Mouse (Mus musculus) bone marrow macrophage, adult 2 months (primary cell): ENCODE data around the gene Fam183b. TPM values are rescaled to one million over a fixed set of nuclear protein-coding genes. Genes with fewer than 3 reads are reported as not detected.
"Not testable (repeated sequence)": the region's sequence is repeated elsewhere in the genome, so short reads cannot be mapped to it uniquely, and the experiment has no call there.

ENCODE experiments used
- H3K27ac ChIP-seq: 2 replicates; pipeline ENCODE4 v1.5.1; 2012; ENCODE audit warnings: low read depth, low read length; ENCODE audit not compliant: insufficient read depth
- H3K4me1 ChIP-seq: 2 replicates; pipeline ENCODE4 v1.6.1; 2012; ENCODE audit warnings: low read length; ENCODE audit not compliant: control insufficient read depth, insufficient read depth
- H3K4me3 ChIP-seq: 2 replicates; pipeline ENCODE4 v1.5.1; 2012; ENCODE audit warnings: mild to moderate bottlenecking, low read length, moderate library complexity; ENCODE audit not compliant: insufficient read depth
- CTCF ChIP-seq: IDR thresholded peaks from 2 replicates; pipeline ENCODE4 v1.5.1; 2012; ENCODE audit warnings: low read depth, mild to moderate bottlenecking, low read length, moderate library complexity
- POLR2A ChIP-seq: IDR thresholded peaks from 2 replicates; pipeline ENCODE4 v1.6.1; 2012; ENCODE audit warnings: mild to moderate bottlenecking, low read depth, low read length, borderline replicate concordance
- polyA plus RNA-seq: library from polyadenylated mRNA; stranded (reverse); fragments of >200 nt; gene quantifications from 2 replicates; pipeline ENCODE4 v1.2.4, GENCODE M21; 2012; ENCODE audit not compliant: missing spikeins, insufficient read depth, insufficient read length

Fam183b gene
- polyA plus RNA-seq, 1 experiment = not detected

DNA sequence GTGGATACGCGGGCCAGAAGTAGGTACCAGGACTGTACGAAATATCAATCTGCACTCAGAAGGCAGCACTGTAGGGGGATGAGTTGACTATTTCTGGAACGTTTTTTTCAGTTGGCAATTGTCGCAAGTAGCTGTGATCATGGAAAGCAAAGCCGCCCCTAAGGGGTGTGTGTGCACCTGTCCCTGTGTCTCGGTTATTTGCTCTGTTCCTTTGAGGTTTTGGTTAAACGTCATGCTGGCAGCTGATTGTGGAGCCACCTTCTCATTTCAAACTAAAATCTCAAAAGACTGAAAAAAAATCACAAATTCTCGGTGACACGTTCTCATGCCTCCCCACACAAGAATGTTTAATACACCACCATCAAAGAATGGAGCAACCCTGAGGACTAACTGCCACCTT lies 14.1 kb downstream of the Fam183b start:
- Histone ChIP-seq H3K4me1 (peaks cover 4% of the 10 kb centered on the region; the same call in 1 of the 2 replicates), H3K27ac (no peak overlapping the region), H3K4me3 (no peak overlapping the region)
- no peak for TF ChIP-seq POLR2A
- TF ChIP-seq CTCF = no peak

DNA sequence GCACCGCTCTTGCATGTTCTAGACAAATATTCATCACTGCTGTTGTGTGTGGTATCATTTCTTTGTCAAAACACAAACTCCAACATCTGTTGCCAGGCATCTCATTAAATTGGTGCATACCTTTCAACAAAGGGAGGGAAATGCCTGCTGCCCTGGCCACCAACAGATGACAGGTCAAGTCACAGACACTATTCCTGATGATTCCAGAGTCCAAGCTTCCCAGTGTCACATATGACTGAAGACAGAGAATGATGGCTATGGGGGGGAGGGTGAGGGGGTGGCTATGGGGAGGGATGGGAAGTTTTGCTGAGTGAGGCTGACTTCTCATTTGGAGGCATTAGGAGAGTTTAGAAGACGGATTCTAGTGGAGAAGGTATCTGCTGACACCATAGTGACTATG lies 17.6 kb downstream of the Fam183b start:
- H3K27ac ChIP-seq = no peak overlapping the region
- no peak overlapping the region for H3K4me3 ChIP-seq
- H3K4me1 ChIP-seq = no peaks in the 10 kb centered on the region
- TF ChIP-seq CTCF (no peak), POLR2A (no peak)

DNA sequence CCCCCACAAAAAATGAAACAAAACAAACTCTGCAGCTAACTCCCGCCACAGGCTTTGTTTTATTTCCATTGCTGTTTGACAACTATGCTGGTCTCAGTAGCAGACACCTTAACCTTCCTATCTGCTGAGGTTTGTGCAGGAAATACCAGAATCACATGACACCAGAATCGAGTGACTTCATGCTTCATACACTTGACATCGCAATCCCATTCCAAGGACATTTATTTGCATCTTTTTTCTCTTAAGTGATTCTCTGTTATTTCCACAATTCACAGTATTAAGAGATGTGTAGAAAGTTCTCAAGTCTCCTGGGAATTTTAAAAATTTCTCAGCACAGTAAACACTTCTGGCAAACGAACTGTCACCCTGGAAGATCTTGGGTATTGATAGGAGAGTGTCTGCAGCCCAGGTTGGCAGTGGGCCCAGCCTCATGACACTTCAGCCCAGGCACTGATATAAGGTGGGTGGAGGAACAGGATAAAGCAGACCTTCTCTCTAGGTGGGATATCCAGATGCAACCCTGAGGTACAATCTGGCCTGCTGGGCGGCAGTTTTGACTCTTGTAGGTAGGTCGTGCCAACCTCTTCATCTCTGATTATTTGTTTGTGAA lies 19.2 kb downstream of the Fam183b start, which contains the start of gene Olfr314:
TSS of gene Olfr314 (plus strand) at position 473 of the 610 bp plus-strand sequence.
- no peaks in the 10 kb centered on the region for H3K4me1 ChIP-seq
- H3K27ac ChIP-seq = no peak within 1 kb of the TSS
- H3K4me3 ChIP-seq = no peak within 1 kb of the TSS
- no peak for TF ChIP-seq CTCF
- TF ChIP-seq POLR2A = no peak

DNA sequence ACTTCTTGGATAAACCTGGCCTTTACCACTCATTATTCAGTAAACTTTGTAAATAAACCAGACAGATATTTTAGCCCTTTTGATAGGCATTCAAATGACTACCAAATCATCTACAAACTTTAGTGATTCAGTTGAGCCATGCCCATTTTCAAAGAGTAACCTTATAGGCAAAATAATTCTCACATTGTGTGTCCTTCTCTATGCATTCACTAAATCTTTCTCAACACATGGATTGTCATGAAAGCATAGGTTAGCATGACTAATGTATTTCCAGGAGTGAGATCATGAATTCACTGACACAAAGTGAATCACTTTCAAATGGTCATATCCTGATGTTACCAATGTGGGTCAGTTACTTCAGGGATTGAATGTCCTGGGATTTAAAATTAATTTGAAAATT lies 28.9 kb downstream of the Fam183b start, which contains the start of gene Olfr315:
TSS of gene Olfr315 (plus strand) at position 301 of the 400 bp plus-strand sequence.
- no peak for TF ChIP-seq CTCF
- no peak for TF ChIP-seq POLR2A
- H3K4me3 ChIP-seq = no peak within 1 kb of the TSS
- no peak within 1 kb of the TSS for H3K27ac ChIP-seq
- H3K4me1 ChIP-seq = no peaks in the 10 kb centered on the region

DNA sequence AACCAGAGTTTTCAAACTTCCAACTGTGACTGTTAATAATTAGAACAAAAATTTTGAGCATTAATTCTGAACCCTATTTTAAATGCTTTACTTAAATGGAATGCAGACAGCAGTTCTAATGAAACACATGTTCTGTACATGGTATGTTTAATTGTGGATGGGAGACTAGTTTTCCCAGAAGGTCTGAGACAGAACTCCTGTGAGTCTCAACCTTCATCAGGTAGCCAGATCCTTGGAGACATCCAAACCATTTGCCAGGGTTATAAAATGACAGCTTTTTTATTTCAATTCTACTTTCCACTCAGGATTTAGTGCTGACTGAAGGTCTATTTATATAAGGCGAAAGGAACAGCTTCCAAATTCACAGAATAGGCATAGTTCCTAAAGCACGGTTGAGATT lies 49.3 kb downstream of the Fam183b start, which contains the start of gene Olfr316:
TSS of gene Olfr316 (plus strand) at position 301 of the 400 bp plus-strand sequence.
- H3K4me1 ChIP-seq = no peaks in the 10 kb centered on the region
- TF ChIP-seq CTCF (no peak), POLR2A (no peak)
- no peak within 1 kb of the TSS for H3K27ac ChIP-seq
- H3K4me3 ChIP-seq = no peak within 1 kb of the TSS

DNA sequence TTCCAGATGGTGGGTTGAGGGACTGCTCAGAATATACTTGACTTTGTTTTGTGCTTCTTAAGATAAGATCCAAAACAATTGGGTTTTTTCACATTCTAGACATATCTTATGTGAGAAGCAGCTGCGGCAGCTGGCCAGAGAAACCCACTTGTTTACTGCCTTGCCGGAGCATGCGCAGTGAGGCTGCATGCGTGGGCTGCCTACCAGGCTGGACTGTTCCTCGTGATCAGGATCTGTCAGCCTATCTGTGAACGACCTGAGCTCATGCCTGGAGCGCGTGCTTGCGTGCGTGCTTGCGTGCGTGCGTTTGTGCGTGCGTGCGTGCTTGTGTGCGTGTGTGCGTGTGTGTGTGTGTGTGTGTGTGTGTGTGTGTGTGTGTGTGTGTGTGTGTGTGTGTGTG lies 50.7 kb downstream of the Fam183b start:
- not testable (repeated sequence) for H3K4me1 ChIP-seq, H3K27ac ChIP-seq, H3K4me3 ChIP-seq

Other genes with a start within 250 kb of the Fam183b start
- not detected in 2 replicates for gene Olfr328, start 246.3 kb downstream of the Fam183b start, polyA plus RNA-seq
- not detected in 2 replicates for gene Olfr224, start 231.4 kb downstream of the Fam183b start, polyA plus RNA-seq
- not detected in 2 replicates for gene Olfr325, start 224.2 kb downstream of the Fam183b start, polyA plus RNA-seq
- gene Olfr324, start 206.8 kb downstream of the Fam183b start, polyA plus RNA-seq = not detected in 2 replicates
- gene 2210407C18Rik, start 185.9 kb downstream of the Fam183b start, polyA plus RNA-seq = not detected in 2 replicates
- gene Olfr323, start 171.5 kb downstream of the Fam183b start, polyA plus RNA-seq = not detected in 2 replicates
- not detected in 2 replicates for gene Trim58, start 161.5 kb downstream of the Fam183b start, polyA plus RNA-seq
- not detected in 2 replicates for gene Olfr322, start 143.2 kb downstream of the Fam183b start, polyA plus RNA-seq
- gene Olfr320, start 120.9 kb downstream of the Fam183b start, polyA plus RNA-seq = not detected in 2 replicates
- not detected in 2 replicates for gene Olfr319, start 102.8 kb downstream of the Fam183b start, polyA plus RNA-seq
- gene Olfr318, start 77.9 kb downstream of the Fam183b start, polyA plus RNA-seq = not detected in 2 replicates
- not detected in 2 replicates for gene Olfr317, start 62.7 kb downstream of the Fam183b start, polyA plus RNA-seq
- gene Olfr316, start 49.2 kb downstream of the Fam183b start, polyA plus RNA-seq = not detected in 2 replicates
- gene Olfr315, start 28.8 kb downstream of the Fam183b start, polyA plus RNA-seq = not detected in 2 replicates
- gene Olfr314, start 19.0 kb downstream of the Fam183b start, polyA plus RNA-seq = not detected in 2 replicates
- not detected in 2 replicates for gene Olfr313, start 13.0 kb upstream of the Fam183b start, polyA plus RNA-seq
- not detected in 2 replicates for gene Olfr312, start 27.3 kb upstream of the Fam183b start, polyA plus RNA-seq
- gene Olfr311, start 37.3 kb upstream of the Fam183b start, polyA plus RNA-seq = not detected in 2 replicates
- 3.8 and 5.3 TPM in 2 replicates for gene Gm12258, start 45.2 kb upstream of the Fam183b start, polyA plus RNA-seq
- gene 2810021J22Rik, start 65.3 kb upstream of the Fam183b start, polyA plus RNA-seq = 3.6 and 4.5 TPM in 2 replicates
- 3.3 and 4.0 TPM in 2 replicates for gene Zfp39, start 102.3 kb upstream of the Fam183b start, polyA plus RNA-seq
- gene Btnl10, start 115.9 kb upstream of the Fam183b start, polyA plus RNA-seq = not detected in 2 replicates
- gene Rnf187, start 137.0 kb upstream of the Fam183b start, polyA plus RNA-seq = 99.5 and 112 TPM in 2 replicates
- 1.4 TPM in 1 of 2 replicates, not detected in the other for gene Hist3h2ba, start 147.0 kb upstream of the Fam183b start, polyA plus RNA-seq
- 32.0 and 37.9 TPM in 2 replicates for gene Hist3h2a, start 152.7 kb upstream of the Fam183b start, polyA plus RNA-seq
- gene Trim17, start 152.7 kb upstream of the Fam183b start, polyA plus RNA-seq = 0.28 TPM in 1 of 2 replicates, not detected in the other
- 21.2 and 22.6 TPM in 2 replicates for gene Trim11, start 176.1 kb upstream of the Fam183b start, polyA plus RNA-seq